Mouse (Mus musculus): Measurements from ENCODE around the gene Neu3. TPM values are rescaled to one million over a fixed set of nuclear protein-coding genes. Genes with fewer than 3 reads are reported as not detected.

Gene Neu3
- polyA plus RNA-seq, 1 experiment from 2014 or later, result 6.0 TPM

- ATAC-seq (ENCODE audit: insufficient read depth, low FRiP score, low read depth), result no peak
- WGBS, result 53% methylated on average over 2 of the region's 2 CpGs
- Histone ChIP-seq H3K4me1 (no peaks in the 10 kb centered on the region), H3K27me3 (replicated peaks) (no peaks in the 10 kb centered on the region), H3K36me3 (no peaks in the 10 kb centered on the region), H3K27ac (no peak overlapping the region), H3K4me3 (replicated peaks) (no peak overlapping the region), H3K4me2 (no peak overlapping the region), H3K9ac (no peak overlapping the region), H3K9me3 (no peaks in the 10 kb centered on the region)
These were observed 40.3 kb downstream of the Neu3 start for GRCm38 (mm10) chr7:99787935-99788334.

GRCm38 (mm10) chr7:99786774-99787173 is 41.4 kb downstream of the Neu3 start:
- Histone ChIP-seq H3K9me3 (no peaks in the 10 kb centered on the region), H3K36me3 (no peaks in the 10 kb centered on the region), H3K27ac (no peak overlapping the region), H3K9ac (no peak overlapping the region), H3K4me1 (no peaks in the 10 kb centered on the region), H3K4me2 (no peak overlapping the region), H3K27me3 (replicated peaks) (no peaks in the 10 kb centered on the region), H3K4me3 (replicated peaks) (no peak overlapping the region)
- WGBS, result 78% methylated on average over 3 of the region's 3 CpGs
- ATAC-seq (ENCODE audit: insufficient read depth, low FRiP score, low read depth), result no peak

DNA sequence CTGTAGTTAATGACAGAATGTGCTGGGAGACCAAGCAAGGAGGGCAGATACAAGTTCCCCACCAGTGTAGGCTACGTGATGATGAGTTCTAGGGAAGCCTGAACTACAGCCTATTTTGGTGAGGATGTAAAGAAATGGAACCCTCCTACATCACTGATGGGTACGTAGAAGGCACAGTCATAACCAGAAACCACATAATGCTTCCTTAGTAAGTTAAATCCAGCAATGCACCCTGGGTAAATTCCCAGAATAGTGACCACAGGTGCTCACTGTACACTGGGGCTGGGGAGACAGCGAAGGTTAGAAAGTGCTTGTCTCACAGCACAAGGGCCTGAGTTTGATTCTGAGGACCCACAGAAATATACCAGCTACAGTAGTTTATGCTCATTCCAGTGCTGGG is 42.7 kb downstream of the Neu3 start:
- Histone ChIP-seq H3K36me3 (no peaks in the 10 kb centered on the region), H3K27ac (no peak overlapping the region), H3K27me3 (replicated peaks) (no peaks in the 10 kb centered on the region), H3K4me3 (replicated peaks) (no peak overlapping the region), H3K9me3 (no peaks in the 10 kb centered on the region), H3K9ac (no peak overlapping the region), H3K4me2 (no peak overlapping the region), H3K4me1 (no peaks in the 10 kb centered on the region)
- 80% methylated on average over 3 of the region's 3 CpGs for WGBS
- ATAC-seq (ENCODE audit: insufficient read depth, low FRiP score, low read depth), result no peak

- Histone ChIP-seq H3K4me2 (no peak overlapping the region), H3K4me3 (replicated peaks) (no peak overlapping the region), H3K9ac (no peak overlapping the region), H3K27ac (no peak overlapping the region), H3K27me3 (replicated peaks) (no peaks in the 10 kb centered on the region), H3K36me3 (no peaks in the 10 kb centered on the region), H3K4me1 (no peaks in the 10 kb centered on the region), H3K9me3 (no peaks in the 10 kb centered on the region)
- WGBS, result 89% methylated on average over 7 of the region's 7 CpGs
- ATAC-seq (ENCODE audit: insufficient read depth, low FRiP score, low read depth), result no peak
These were observed 44.8 kb downstream of the Neu3 start for GRCm38 (mm10) chr7:99783421-99783820.

DNA sequence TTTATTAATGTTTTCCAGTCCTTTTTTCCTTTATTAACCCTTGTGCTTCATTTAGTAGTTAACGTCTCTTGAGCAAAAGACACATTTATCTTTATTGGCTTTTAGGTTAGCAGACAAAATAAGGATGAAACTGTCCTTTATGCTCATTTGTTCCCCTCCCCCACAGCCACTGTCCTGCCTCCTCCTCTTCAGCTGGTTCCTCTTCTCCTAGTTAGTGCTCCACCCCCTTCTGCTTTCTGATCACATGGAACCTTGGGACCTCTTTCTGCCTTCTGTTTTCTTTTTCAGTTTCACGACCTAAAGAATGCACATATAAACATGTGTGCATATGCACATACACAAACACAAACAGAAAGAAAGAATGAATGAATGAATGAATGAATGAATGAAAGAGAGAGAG is 46.3 kb downstream of the Neu3 start:
- ATAC-seq (ENCODE audit: insufficient read depth, low FRiP score, low read depth), result no peak

GRCm38 (mm10) chr7:99781385-99781784 is 46.8 kb downstream of the Neu3 start:
- Histone ChIP-seq H3K4me1 (no peaks in the 10 kb centered on the region), H3K27ac (no peak overlapping the region), H3K9me3 (no peaks in the 10 kb centered on the region), H3K36me3 (no peaks in the 10 kb centered on the region), H3K27me3 (replicated peaks) (no peaks in the 10 kb centered on the region), H3K4me2 (no peak overlapping the region), H3K4me3 (replicated peaks) (no peak overlapping the region), H3K9ac (no peak overlapping the region)
- ATAC-seq (ENCODE audit: insufficient read depth, low FRiP score, low read depth), result no peak
- WGBS, result 60% methylated on average over 5 of the region's 5 CpGs

More for the DNA sequence above, 46.3 kb downstream of the Neu3 start:
- H3K36me3 ChIP-seq, result no peaks in the 10 kb centered on the region
- WGBS, result 57% methylated on average over 2 of the region's 2 CpGs
- no peak overlapping the region for H3K9ac ChIP-seq
- H3K9me3 ChIP-seq, result no peaks in the 10 kb centered on the region
- no peaks in the 10 kb centered on the region for H3K27me3 ChIP-seq (replicated peaks)
- no peak overlapping the region for H3K27ac ChIP-seq
- no peaks in the 10 kb centered on the region for H3K4me1 ChIP-seq
- H3K4me2 ChIP-seq, result no peak overlapping the region
- H3K4me3 ChIP-seq (replicated peaks), result no peak overlapping the region

GRCm38 (mm10) chr7:99763207-99763606 is 65.0 kb downstream of the Neu3 start, which contains the start of gene Olfr521:
Gene Olfr521 (plus strand): TSS chr7:99763507.
- Histone ChIP-seq H3K27ac (no peak within 1 kb of the TSS), H3K4me1 (no peaks in the 10 kb centered on the region), H3K27me3 (replicated peaks) (no peaks in the 10 kb centered on the region), H3K4me3 (replicated peaks) (no peak within 1 kb of the TSS), H3K36me3 (no peaks in the 10 kb centered on the region), H3K9ac (no peak within 1 kb of the TSS), H3K4me2 (no peak within 1 kb of the TSS), H3K9me3 (0 out of 2 replicates have a peak, but pooled peaks cover 4% of the 10 kb centered on the region)
- ATAC-seq (ENCODE audit: insufficient read depth, low FRiP score, low read depth), result no peak
- WGBS, result 94% methylated on average over 2 of the region's 2 CpGs

Other genes starting within 250 kb of the Neu3 start
- 1.9 and 2.0 TPM in 2 replicates for gene Tpbgl, start 201.3 kb downstream of the Neu3 start, polyA plus RNA-seq (2015; fragmentation: Nextera tagmentation; extraction: Ambion mirVana)
- gene Slco2b1, start 117.1 kb downstream of the Neu3 start, polyA plus RNA-seq (2015; fragmentation: Nextera tagmentation; extraction: Ambion mirVana), result 2.7 and 3.3 TPM in 2 replicates
- not detected in 2 replicates for gene Olfr520, start 98.1 kb downstream of the Neu3 start, polyA plus RNA-seq (2015; fragmentation: Nextera tagmentation; extraction: Ambion mirVana)
- not detected in 2 replicates for gene Olfr521, start 64.9 kb downstream of the Neu3 start, polyA plus RNA-seq (2015; fragmentation: Nextera tagmentation; extraction: Ambion mirVana)
- 0.21 and 0.35 TPM in 2 replicates for gene Xrra1, start 30.7 kb upstream of the Neu3 start, polyA plus RNA-seq (2015; fragmentation: Nextera tagmentation; extraction: Ambion mirVana)
- 386 and 415 TPM in 2 replicates for gene Spcs2, start 35.0 kb upstream of the Neu3 start, polyA plus RNA-seq (2015; fragmentation: Nextera tagmentation; extraction: Ambion mirVana)
- 4.8 and 4.9 TPM in 2 replicates for gene Rnf169, start 152.0 kb upstream of the Neu3 start, polyA plus RNA-seq (2015; fragmentation: Nextera tagmentation; extraction: Ambion mirVana)
- gene Chrdl2, start 177.8 kb upstream of the Neu3 start, polyA plus RNA-seq (2015; fragmentation: Nextera tagmentation; extraction: Ambion mirVana), result 0.94 and 1.0 TPM in 2 replicates